Mouse (Mus musculus): Measurements from ENCODE around the gene Tmprss3. TPM values are rescaled to one million over a fixed set of nuclear protein-coding genes. Genes with fewer than 3 reads are reported as not detected.

Gene Tmprss3
- total and polyA plus RNA-seq, 3 experiments: 0.08 to 0.11 TPM; not detected in 1

- TF ChIP-seq EP300 (IDR thresholded peaks at IDR 0.05; ENCODE audit: low read depth in 1 of 2, low read length in 2 of 2) (no peak), SIN3A (IDR thresholded peaks at IDR 0.05; ENCODE audit: low read length) (no peak), CTCF (IDR thresholded peaks at IDR 0.05 in 2 of 3, conservative IDR thresholded peaks at IDR 0.05 in 1 of 3; ENCODE audit: control insufficient read depth in 1 of 3, insufficient read depth in 1 of 3, low read depth in 2 of 3, low read length in 3 of 3, poor library complexity in 1 of 3, severe bottlenecking in 1 of 3) (no peak), USF2 (IDR thresholded peaks at IDR 0.05; ENCODE audit: borderline replicate concordance in 1 of 2, insufficient read depth in 1 of 2, low read depth in 1 of 2, low read length in 2 of 2) (no peak), POLR2AphosphoS2 (IDR thresholded peaks at IDR 0.05; ENCODE audit: low read length) (no peak), KAT2A (conservative IDR thresholded peaks at IDR 0.05; ENCODE audit: low read depth, low read length) (no peak), MYB (IDR thresholded peaks at IDR 0.05; ENCODE audit: low read depth, low read length) (no peak), BHLHE40 (IDR thresholded peaks at IDR 0.05; ENCODE audit: borderline replicate concordance, low read depth, low read length) (no peak), HCFC1 (IDR thresholded peaks at IDR 0.05; ENCODE audit: low read depth, low read length) (no peak), ZKSCAN1 (IDR thresholded peaks at IDR 0.05; ENCODE audit: low read depth, low read length) (no peak), CHD2 (IDR thresholded peaks at IDR 0.05; ENCODE audit: low read length) (no peak), TAL1 (IDR thresholded peaks at IDR 0.05; ENCODE audit: low read length) (no peak)
- H3K9ac ChIP-seq (ENCODE audit: control insufficient read depth, low read depth, low read length, poor library complexity, severe bottlenecking): no peak overlapping the region
- no peaks in the 10 kb centered on the region; the same call in 1 of the 2 replicates for H3K9me3 ChIP-seq (replicated peaks; ENCODE audit: insufficient read depth, low read length)
- H3K27me3 ChIP-seq (ENCODE audit: control insufficient read depth in 1 of 2, insufficient read depth in 2 of 2, low read length in 2 of 2): no peaks in the 10 kb centered on the region
- H3K27ac ChIP-seq (ENCODE audit: control insufficient read depth, low read depth, low read length): no peak overlapping the region
- no peak overlapping the region for H3K4me3 ChIP-seq (ENCODE audit: control insufficient read depth in 1 of 2, insufficient read depth in 1 of 2, low read depth in 2 of 2, low read length in 2 of 2)
- no peak for DNase-seq (ENCODE audit: low read depth, low spot score)
- peaks cover 14 to 18% of the 10 kb centered on the region in 2 experiments for H3K36me3 ChIP-seq (ENCODE audit: control insufficient read depth in 1 of 2, insufficient read depth in 2 of 2, low read length in 2 of 2)
- no peaks in the 10 kb centered on the region for H3K79me2 ChIP-seq (ENCODE audit: control insufficient read depth, insufficient read depth, low read length, poor library complexity)
- H3K4me1 ChIP-seq (ENCODE audit: control insufficient read depth in 1 of 2, insufficient read depth in 2 of 2, low read length in 2 of 2): peaks cover 13 to 22% of the 10 kb centered on the region in 2 experiments
Measured at GRCm38 (mm10) chr17:31241156-31241555, 42.4 kb upstream of the Tmprss3 start.

GRCm38 (mm10) chr17:31238234-31239020, 39.6 kb upstream of the Tmprss3 start:
- peak overlapping the region; percentile 23; the same call in 1 of the 2 replicates for H3K27ac ChIP-seq (ENCODE audit: control insufficient read depth, low read depth, low read length)
- peaks cover 17 to 18% of the 10 kb centered on the region in 2 experiments for H3K36me3 ChIP-seq (ENCODE audit: control insufficient read depth in 1 of 2, insufficient read depth in 2 of 2, low read length in 2 of 2)
- no peak overlapping the region for H3K9ac ChIP-seq (ENCODE audit: control insufficient read depth, low read depth, low read length, poor library complexity, severe bottlenecking)
- H3K9me3 ChIP-seq (replicated peaks; ENCODE audit: insufficient read depth, low read length): no peaks in the 10 kb centered on the region; the same call in 1 of the 2 replicates
- H3K4me1 ChIP-seq (ENCODE audit: control insufficient read depth in 1 of 2, insufficient read depth in 2 of 2, low read length in 2 of 2): peaks cover 13 to 22% of the 10 kb centered on the region in 2 experiments
- H3K27me3 ChIP-seq (ENCODE audit: control insufficient read depth in 1 of 2, insufficient read depth in 2 of 2, low read length in 2 of 2): no peaks in the 10 kb centered on the region
- peak; percentile 62 for DNase-seq (ENCODE audit: low read depth, low spot score)
- no peak overlapping the region for H3K4me3 ChIP-seq (ENCODE audit: control insufficient read depth in 1 of 2, insufficient read depth in 1 of 2, low read depth in 2 of 2, low read length in 2 of 2)
- H3K79me2 ChIP-seq (ENCODE audit: control insufficient read depth, insufficient read depth, low read length, poor library complexity): no peaks in the 10 kb centered on the region
- TF ChIP-seq GATA1 (IDR thresholded peaks at IDR 0.05; ENCODE audit: low read depth, low read length) (peak; percentile 95), UBTF (IDR thresholded peaks at IDR 0.05; ENCODE audit: borderline replicate concordance, insufficient read depth, low read depth, low read length) (no peak), ZMIZ1 (IDR thresholded peaks at IDR 0.05; ENCODE audit: low read depth, low read length) (0 out of 2 replicates have a peak, but pooled peaks have one; percentile 37), EP300 (IDR thresholded peaks at IDR 0.05; ENCODE audit: low read depth in 1 of 2, low read length in 2 of 2) (peak; percentile 90 to 94), JUND (IDR thresholded peaks at IDR 0.05; ENCODE audit: low read depth, low read length) (no peak), BHLHE40 (IDR thresholded peaks at IDR 0.05; ENCODE audit: borderline replicate concordance, low read depth, low read length) (peak; percentile 94), MAFK (IDR thresholded peaks at IDR 0.05; ENCODE audit: borderline replicate concordance, low read depth, low read length) (no peak; the same call in 1 of the 2 replicates), ZC3H11A (IDR thresholded peaks at IDR 0.05; ENCODE audit: low read depth, low read length) (no peak), MYB (IDR thresholded peaks at IDR 0.05; ENCODE audit: low read depth, low read length) (0 out of 2 replicates have a peak, but pooled peaks have one; percentile 38), RAD21 (IDR thresholded peaks at IDR 0.05; ENCODE audit: low read depth, low read length) (no peak), SIN3A (IDR thresholded peaks at IDR 0.05; ENCODE audit: low read length) (peak; percentile 69), HCFC1 (IDR thresholded peaks at IDR 0.05; ENCODE audit: low read depth, low read length) (no peak), MEF2A (IDR thresholded peaks at IDR 0.05; ENCODE audit: extremely low read depth, insufficient replicate concordance, low read depth, low read length, poor library complexity, severe bottlenecking) (peak; percentile 52; the same call in 1 of the 2 replicates), ELF1 (IDR thresholded peaks at IDR 0.05; ENCODE audit: low read depth, low read length) (no peak), MXI1 (IDR thresholded peaks at IDR 0.05; ENCODE audit: low read depth, low read length) (peak; percentile 30; the same call in 1 of the 2 replicates), ETS1 (IDR thresholded peaks at IDR 0.05; ENCODE audit: low read depth, low read length) (peak; percentile 87), USF1 (IDR thresholded peaks at IDR 0.05; ENCODE audit: low read depth, low read length) (0 out of 2 replicates have a peak, but pooled peaks have one; percentile 11), POLR2A (IDR thresholded peaks at IDR 0.05; ENCODE audit: control insufficient read depth in 1 of 2, insufficient read depth in 1 of 2, low read depth in 1 of 2, low read length in 2 of 2, poor library complexity in 1 of 2) (no peak), E2F4 (IDR thresholded peaks at IDR 0.05; ENCODE audit: borderline replicate concordance, low read depth, low read length) (no peak), NRF1 (IDR thresholded peaks at IDR 0.05; ENCODE audit: insufficient read depth, low read depth, low read length, poor library complexity, severe bottlenecking) (peak; percentile 24; the same call in 1 of the 2 replicates), GABPA (IDR thresholded peaks at IDR 0.05; ENCODE audit: low read depth, low read length) (no peak)
